8 mouse cellular contexts compared by ENCODE assay signal in genomic region chr13:83517660-83518609, GRCm38 (mm10). TPM values are rescaled to one million over a fixed set of nuclear protein-coding genes. Genes with fewer than 3 reads are reported as not detected.
DNase-seq lines count a peak whose midpoint lies in the region; ATAC-seq and TF ChIP-seq lines count a peak whose summit lies in the region.

No protein-coding gene starts in this region.

- peaks cover 3% of the 10 kb centered on the region; the same call in 1 of the 2 replicates for H3K4me1 ChIP-seq in cortical plate, adult 2 months (ENCODE audit: control insufficient read depth, insufficient read depth, low read length)
- H3K4me1 ChIP-seq in hindbrain, embryonic 15.5 days (replicated peaks): peaks cover 5% of the 10 kb centered on the region; the same call in 1 of the 2 replicates

- no peaks in the 10 kb centered on the region for H3K9me3 ChIP-seq in hindbrain, embryonic 15.5 days

- H3K4me3 ChIP-seq in cortical plate, adult 2 months (ENCODE audit: insufficient read depth, low read length): peak overlapping the region; percentile 40
- peak overlapping the region; percentile 71 for H3K4me3 ChIP-seq in gastrocnemius, adult 2 months
- H3K4me3 ChIP-seq in hindbrain, embryonic 15.5 days: peak overlapping the region; percentile 60

- TF ChIP-seq CTCF in cortical plate, adult 2 months (IDR thresholded peaks at IDR 0.05; ENCODE audit: extremely low read depth, insufficient read depth, low read length): no peak
- no peak for TF ChIP-seq CTCF in gastrocnemius, adult 2 months (IDR thresholded peaks at IDR 0.05)

- H3K36me3 ChIP-seq in hindbrain, embryonic 15.5 days: no peaks in the 10 kb centered on the region

- H3K27me3 ChIP-seq in hindbrain, embryonic 15.5 days: no peaks in the 10 kb centered on the region

- intact Hi-C loops in gastrocnemius, adult 2 months (cut with DNase I): loop anchor here (5.0 kb wide), 2 partner anchors 84 to 139 kb away; no protein-coding TSS in a partner anchor

- peak overlapping the region; percentile 74 for H3K27ac ChIP-seq in cortical plate, adult 2 months (ENCODE audit: insufficient read depth, low read length)
- H3K27ac ChIP-seq in gastrocnemius, adult 2 months: peak overlapping the region; percentile 83
- peak overlapping the region; percentile 88 for H3K27ac ChIP-seq in hindbrain, embryonic 15.5 days (replicated peaks)

- H3K4me2 ChIP-seq in hindbrain, embryonic 15.5 days: peak overlapping the region; percentile 86

- TF ChIP-seq POLR2A in cortical plate, adult 2 months (IDR thresholded peaks at IDR 0.05; ENCODE audit: extremely low read depth, insufficient read depth, low read length): peak; percentile 70

- DNase-seq in adrenal gland, adult 2 months: peak; percentile 79
- DNase-seq in gastrocnemius, adult 2 months: peak; percentile 70
- DNase-seq in left cerebral cortex, adult 18-20 months (ENCODE audit: low spot score in 2 of 2): peak; percentile 73 to 77
- peak; percentile 70 for DNase-seq in lung, postnatal 36 days
- peak; percentile 13 for DNase-seq in retina, postnatal 7 days (ENCODE audit: low read depth, low spot score)
- peak; percentile 64 to 74 for DNase-seq in urinary bladder, postnatal 4 days (ENCODE audit: low spot score in 2 of 2)

- H3K9ac ChIP-seq in hindbrain, embryonic 15.5 days: peak overlapping the region; percentile 42

- ATAC-seq in hindbrain, embryonic 15.5 days (ENCODE audit: low FRiP score, low read depth): peak; percentile 94

- 0% methylated on average over 27 of the region's 27 CpGs for WGBS in hindbrain, embryonic 15.5 days

RNA-seq across cellular contexts. Expression of gene Mef2c, which starts 14.1 kb away (rescaled TPM):
- 10 to 100 TPM; 23.8 to 58.6 TPM for total RNA-seq in adrenal gland, adult 2 months (2021)
- 14.3 and 23.3 TPM in 2 replicates for polyA plus RNA-seq in adrenal gland, adult 2 months (2012; rRNA removed)
- 308 and 319 TPM in 2 replicates for polyA plus RNA-seq in cortical plate, adult 2 months (2012; rRNA removed)
- 100 to 1,000 TPM; 354 to 497 TPM for total RNA-seq in gastrocnemius, adult 2 months (2021)
- 33.4 and 38.6 TPM in 2 replicates for polyA plus RNA-seq in hindbrain, embryonic 15.5 days (2015; fragmentation: Nextera tagmentation; extraction: Ambion mirVana)
- 100 to 1,000 TPM; 551 to 618 TPM for total RNA-seq in left cerebral cortex, adult 18-20 months (2021)

Comparison
In these comparisons a context has a peak if more than half of its experiments do, and no peak if none do; other contexts are left out.
1. Peak in every context shown above with its lines: DNase-seq, ATAC-seq, H3K4me3 ChIP-seq and H3K27ac ChIP-seq.
2. DNase-seq: peak in every context shown above with its lines; median percentile 79 in adrenal gland, adult 2 months; 75 in left cerebral cortex, adult 18-20 months; 70 in gastrocnemius, adult 2 months; 70 in lung, postnatal 36 days; 69 in urinary bladder, postnatal 4 days; 13 in retina, postnatal 7 days.
3. RNA of gene Mef2c, which starts 14.1 kb away (total RNA-seq): 551 to 618 TPM in left cerebral cortex, adult 18-20 months and 354 to 497 TPM in gastrocnemius, adult 2 months; 23.8 to 58.6 TPM in adrenal gland, adult 2 months; every median in the first group is over 4 times any median in the second.